Mouse (Mus musculus): Measurements from ENCODE around the gene Mamdc4. TPM values are rescaled to one million over a fixed set of nuclear protein-coding genes. Genes with fewer than 3 reads are reported as not detected.

Gene Mamdc4
- 2.6 TPM for polyA plus RNA-seq (2015; fragmentation: Illumina TruSeq; extraction: RNeasy Lipid Tissue Mini Kit (QIAGEN cat#74804); ENCODE audit: insufficient read depth, low read depth, low replicate concordance)

DNA sequence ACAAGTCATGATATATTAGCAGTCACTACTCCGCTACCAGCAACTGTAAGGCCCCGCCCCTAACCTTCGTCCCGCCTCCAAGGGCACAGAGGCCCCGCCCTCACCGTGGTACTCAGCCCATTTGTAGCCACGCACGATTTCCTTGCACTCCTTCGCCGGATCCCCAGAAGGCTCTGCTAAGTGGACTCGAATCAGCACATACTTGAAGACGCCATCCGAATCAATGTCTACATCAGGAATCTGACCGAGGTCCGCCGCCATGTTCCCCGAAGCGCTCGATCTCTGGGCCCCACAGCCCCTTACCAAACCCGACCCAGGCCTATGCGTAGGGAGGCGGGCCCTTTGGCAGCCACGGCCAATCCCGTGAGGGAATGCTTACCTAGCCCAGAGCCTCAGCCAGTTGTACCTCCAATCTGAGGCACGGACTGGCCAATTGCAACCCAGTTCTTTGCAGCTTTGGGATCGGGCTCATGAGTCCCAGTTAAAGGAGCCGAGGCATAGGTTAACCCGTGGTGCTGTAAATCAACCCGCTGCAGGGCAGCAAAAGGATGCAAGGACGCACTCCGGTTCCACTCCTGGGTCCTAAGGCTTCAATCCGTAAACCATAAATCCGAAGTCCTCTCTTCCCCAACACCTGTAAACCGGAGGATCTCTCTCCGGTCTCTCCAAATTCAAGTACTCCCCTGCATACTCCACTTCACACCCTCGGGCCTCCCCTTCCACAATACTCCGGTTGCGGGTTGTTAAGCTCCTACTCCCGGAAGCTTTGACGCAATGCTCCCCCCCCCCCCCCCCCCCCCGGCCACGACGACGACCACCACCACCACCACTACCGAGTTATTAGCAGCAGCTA lies at the start of gene Mamdc4, which contains the start of gene Phpt1:
Gene Mamdc4, minus strand, starts transcription at position 267 of the 853 bp plus-strand sequence.
Gene Phpt1, minus strand, starts transcription at position 646 of the 853 bp plus-strand sequence.

DNA sequence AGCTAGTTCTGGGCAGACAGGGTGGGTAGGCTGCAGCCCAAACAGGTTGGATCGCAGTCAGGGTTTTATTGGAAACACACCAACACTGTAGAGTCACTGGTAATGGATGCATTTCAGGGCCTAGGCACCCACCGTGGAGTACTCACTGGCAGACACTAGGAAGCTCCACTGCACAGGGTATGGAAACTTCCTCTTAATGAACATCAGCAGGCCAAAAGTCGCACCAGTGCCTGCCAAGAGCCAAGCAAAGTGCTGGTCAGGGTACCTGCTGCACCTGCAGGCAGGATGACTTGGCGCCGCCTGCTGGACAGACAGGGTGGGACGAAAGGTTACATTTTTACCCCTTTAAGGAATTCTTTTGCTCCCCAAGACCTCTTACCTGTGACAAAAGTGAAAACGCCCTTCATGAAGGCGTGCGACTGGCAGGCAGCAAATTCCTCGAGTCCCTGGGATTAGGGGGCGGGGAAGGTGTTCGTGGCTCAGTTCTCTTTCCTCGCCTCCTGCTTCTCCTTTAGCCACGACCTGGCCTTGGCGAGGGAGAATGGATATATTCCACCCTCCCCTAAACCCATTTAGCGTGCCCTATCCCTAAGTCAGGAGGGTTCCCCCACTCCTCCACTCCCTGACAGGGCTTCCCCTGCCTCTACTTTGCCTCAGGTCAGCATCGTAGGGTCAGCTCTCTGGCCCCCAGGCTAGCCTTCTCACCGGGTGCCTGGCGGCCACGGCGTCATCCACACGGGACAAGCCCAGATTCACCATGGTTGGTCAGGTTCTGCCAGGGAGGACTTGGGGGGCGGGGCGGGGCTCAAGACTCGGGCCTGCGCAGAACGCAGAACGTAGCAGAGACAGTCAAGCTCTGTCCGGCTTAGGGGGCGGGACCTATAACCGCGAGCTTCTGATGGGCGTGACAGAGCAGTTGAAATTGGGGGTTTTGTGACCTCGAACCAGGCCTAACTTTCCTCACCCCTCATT lies 46.9 kb upstream of the Mamdc4 start, which contains the start of gene Tmem141:
Gene Tmem141, minus strand, starts transcription at position 777 of the 972 bp plus-strand sequence.

DNA sequence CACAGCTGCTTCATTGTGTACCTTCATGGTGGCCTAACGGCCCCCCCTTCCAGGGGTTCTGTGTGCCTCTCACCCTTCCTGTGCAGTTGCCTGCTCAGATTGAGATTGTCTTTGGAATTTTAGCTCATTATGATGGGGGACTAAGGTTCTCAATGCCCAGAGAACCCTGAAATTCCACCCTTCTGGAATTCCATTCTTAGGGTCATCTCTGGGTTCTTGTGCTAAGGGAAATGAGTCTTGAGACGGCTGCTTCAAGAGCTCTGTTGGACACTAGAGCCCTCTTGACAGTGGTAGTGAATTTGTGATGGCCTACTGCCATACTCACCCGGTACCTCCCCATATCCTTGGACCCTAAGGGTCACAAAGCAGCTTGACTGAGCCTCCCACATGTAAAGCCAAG lies 42.9 kb upstream of the Mamdc4 start, which contains the start of gene Ccdc183:
Gene Ccdc183, minus strand, starts transcription at position 101 of the 400 bp plus-strand sequence.

DNA sequence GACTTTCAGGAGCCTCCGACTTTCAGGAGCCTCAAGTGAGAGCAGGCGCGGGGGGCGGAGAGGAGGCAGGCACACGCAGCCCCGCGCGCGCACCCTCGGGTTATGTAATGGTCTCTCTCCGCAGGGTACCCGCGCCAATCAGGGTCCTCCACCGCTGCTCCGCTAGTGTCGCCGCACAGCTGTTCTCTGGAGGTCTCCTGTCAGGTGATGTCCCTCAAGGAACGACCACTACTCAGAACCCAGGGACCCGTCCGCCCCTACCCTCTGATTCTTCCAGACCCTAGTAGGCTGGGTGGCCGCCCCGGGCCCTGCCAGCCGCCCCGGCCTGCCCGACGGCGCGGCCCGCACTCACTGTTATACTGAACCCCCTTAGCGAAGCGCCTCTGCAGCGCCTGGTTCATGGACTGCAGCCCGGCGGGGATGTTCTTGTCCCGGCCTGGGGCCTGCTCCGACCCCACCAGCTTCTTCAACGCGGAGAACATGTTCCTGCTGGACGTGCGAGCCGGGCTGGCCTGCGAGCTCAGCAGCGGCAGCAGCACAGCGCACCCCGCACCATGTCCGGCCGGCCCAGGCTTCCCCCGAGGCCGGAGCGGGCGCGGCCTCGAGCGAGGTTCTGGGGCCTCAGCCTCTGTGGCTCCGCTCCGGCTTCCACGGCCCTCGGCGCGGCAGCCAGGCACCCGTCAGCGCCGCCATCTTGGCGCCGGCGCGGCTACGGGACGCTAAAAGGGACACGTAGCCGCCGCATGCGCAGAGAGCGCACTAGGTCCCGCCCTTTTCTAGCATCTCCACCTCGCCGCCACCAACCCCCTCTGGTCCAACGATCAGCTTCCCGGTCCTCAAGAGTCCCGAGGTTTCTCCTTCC lies 33.3 kb upstream of the Mamdc4 start, which contains the start of gene Rabl6:
Gene Rabl6, minus strand, starts transcription at position 761 of the 862 bp plus-strand sequence.

DNA sequence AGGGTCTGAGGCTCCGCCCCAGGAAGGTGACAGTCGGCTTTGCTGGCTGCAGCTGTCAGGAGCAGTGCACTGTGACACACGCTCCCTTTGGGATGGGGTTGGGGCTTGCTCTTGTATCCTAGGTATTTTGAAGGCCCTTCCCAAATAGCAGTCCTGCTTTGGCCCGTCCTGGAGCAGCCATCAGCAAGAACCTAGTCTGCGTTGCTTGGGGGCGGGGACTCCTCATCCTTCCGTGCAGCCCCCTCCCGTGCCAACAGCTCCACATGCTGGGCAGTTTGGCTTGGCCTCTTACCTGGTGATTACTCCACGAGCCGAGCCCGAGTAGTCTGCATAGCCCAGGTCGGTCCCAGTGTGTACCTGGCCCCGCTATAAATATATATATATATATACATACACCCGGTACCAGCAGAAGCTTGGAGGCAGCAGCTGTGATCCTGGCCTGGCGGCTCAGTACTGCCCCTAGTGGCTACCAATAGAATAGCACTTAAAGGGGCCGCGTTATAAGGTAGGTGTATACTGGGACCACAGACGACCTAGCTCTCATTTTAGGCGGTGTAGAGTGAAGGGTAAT lies 6.7 kb upstream of the Mamdc4 start, which contains the start of gene Ajm1:
Gene Ajm1, minus strand, starts transcription at position 464 of the 571 bp plus-strand sequence.

DNA sequence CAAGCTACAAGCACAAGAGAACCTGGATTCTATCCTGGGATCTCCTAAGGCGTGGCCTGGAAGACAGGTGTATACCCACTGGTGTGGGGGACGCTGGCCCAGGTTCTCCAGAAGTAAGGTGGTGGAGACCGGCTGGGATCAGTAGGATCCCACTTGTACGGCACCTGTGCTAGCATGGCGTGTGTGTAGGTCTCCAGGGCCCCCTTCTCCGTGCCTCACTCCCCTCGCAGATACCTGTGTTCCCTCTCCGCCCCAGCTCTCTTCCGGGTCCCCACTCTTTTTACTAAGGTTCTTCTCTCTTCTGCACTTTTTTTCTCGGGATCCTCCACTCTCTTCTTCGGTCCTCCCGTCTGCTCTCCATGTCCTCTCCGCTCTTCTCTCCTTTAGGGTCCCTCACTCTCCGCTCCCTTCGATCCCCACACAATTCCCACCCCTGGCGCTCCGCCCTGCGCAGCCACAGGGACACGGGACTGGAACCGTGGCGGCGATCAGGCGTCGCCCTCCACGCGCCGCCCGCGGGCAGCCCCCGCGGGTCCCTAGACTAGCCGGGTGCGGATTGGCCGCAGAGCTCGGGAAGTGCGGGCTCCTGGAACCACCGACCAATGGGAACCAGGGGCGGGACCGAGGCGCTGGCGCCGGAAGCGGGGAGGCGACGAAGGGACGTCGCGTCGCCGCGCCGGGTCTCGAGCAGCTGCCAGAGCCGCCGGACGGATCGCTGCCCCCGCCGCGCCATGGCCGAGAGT lies 17.3 kb downstream of the Mamdc4 start, which contains the start of gene Edf1:
Gene Edf1, plus strand, starts transcription at position 627 of the 743 bp plus-strand sequence.

DNA sequence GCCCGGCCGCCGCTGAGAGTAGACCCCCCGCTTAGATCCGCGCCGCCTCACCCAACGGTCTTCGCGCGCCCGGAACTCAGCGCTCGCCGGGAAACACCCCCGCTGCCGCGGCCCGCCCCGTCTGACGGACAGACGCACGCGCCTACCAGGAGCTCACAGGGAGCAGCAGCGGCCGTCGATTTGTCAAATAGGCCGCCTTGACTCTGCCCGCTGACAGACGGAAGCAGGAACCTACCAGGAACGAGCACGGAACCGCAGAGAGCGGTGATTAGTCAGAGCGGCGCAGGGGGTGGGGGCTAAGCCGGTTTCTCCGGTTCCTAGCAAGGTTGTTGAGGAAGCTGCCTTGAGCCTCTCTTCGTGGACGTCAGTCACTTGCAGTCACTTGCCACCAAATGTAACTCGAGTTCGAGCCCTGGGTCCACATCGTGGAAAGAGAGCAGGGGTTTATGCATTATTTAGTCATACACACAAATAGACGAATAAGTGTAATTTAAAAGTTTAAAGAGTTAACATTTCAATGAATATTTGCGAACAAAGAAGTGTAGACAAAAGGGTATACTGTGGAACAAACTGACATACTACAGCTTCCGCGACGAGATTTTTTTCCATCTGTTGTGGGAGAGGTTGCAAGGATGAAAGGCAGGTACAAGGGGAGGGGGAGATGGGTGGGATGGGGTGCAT lies 27.7 kb downstream of the Mamdc4 start, which contains the start of gene Traf2:
Gene Traf2, minus strand, starts transcription at position 130 of the 681 bp plus-strand sequence.

Other genes with a start within 250 kb of the Mamdc4 start
- gene Man1b1, start 242.5 kb downstream of the Mamdc4 start, polyA plus RNA-seq (2015; fragmentation: Illumina TruSeq; extraction: RNeasy Lipid Tissue Mini Kit (QIAGEN cat#74804); ENCODE audit: insufficient read depth, low read depth, low replicate concordance) = 12.2 TPM
- 24.6 TPM for gene Dpp7, start 218.5 kb downstream of the Mamdc4 start, polyA plus RNA-seq (2015; fragmentation: Illumina TruSeq; extraction: RNeasy Lipid Tissue Mini Kit (QIAGEN cat#74804); ENCODE audit: insufficient read depth, low read depth, low replicate concordance)
- gene Uap1l1, start 209.2 kb downstream of the Mamdc4 start, polyA plus RNA-seq (2015; fragmentation: Illumina TruSeq; extraction: RNeasy Lipid Tissue Mini Kit (QIAGEN cat#74804); ENCODE audit: insufficient read depth, low read depth, low replicate concordance) = 18.7 TPM
- not detected for gene Sapcd2, start 202.5 kb downstream of the Mamdc4 start, polyA plus RNA-seq (2015; fragmentation: Illumina TruSeq; extraction: RNeasy Lipid Tissue Mini Kit (QIAGEN cat#74804); ENCODE audit: insufficient read depth, low read depth, low replicate concordance)
- gene Entpd2, start 179.0 kb downstream of the Mamdc4 start, polyA plus RNA-seq (2015; fragmentation: Illumina TruSeq; extraction: RNeasy Lipid Tissue Mini Kit (QIAGEN cat#74804); ENCODE audit: insufficient read depth, low read depth, low replicate concordance) = 16.2 TPM
- gene Npdc1, start 175.5 kb downstream of the Mamdc4 start, polyA plus RNA-seq (2015; fragmentation: Illumina TruSeq; extraction: RNeasy Lipid Tissue Mini Kit (QIAGEN cat#74804); ENCODE audit: insufficient read depth, low read depth, low replicate concordance) = 96.2 TPM
- gene Fut7, start 151.6 kb downstream of the Mamdc4 start, polyA plus RNA-seq (2015; fragmentation: Illumina TruSeq; extraction: RNeasy Lipid Tissue Mini Kit (QIAGEN cat#74804); ENCODE audit: insufficient read depth, low read depth, low replicate concordance) = not detected
- gene Abca2, start 146.1 kb downstream of the Mamdc4 start, polyA plus RNA-seq (2015; fragmentation: Illumina TruSeq; extraction: RNeasy Lipid Tissue Mini Kit (QIAGEN cat#74804); ENCODE audit: insufficient read depth, low read depth, low replicate concordance) = 12.8 TPM
- not detected for gene Clic3, start 118.0 kb downstream of the Mamdc4 start, polyA plus RNA-seq (2015; fragmentation: Illumina TruSeq; extraction: RNeasy Lipid Tissue Mini Kit (QIAGEN cat#74804); ENCODE audit: insufficient read depth, low read depth, low replicate concordance)
- 43.3 TPM for gene Paxx, start 113.8 kb downstream of the Mamdc4 start, polyA plus RNA-seq (2015; fragmentation: Illumina TruSeq; extraction: RNeasy Lipid Tissue Mini Kit (QIAGEN cat#74804); ENCODE audit: insufficient read depth, low read depth, low replicate concordance)
- gene Ptgds, start 104.8 kb downstream of the Mamdc4 start, polyA plus RNA-seq (2015; fragmentation: Illumina TruSeq; extraction: RNeasy Lipid Tissue Mini Kit (QIAGEN cat#74804); ENCODE audit: insufficient read depth, low read depth, low replicate concordance) = 2.9 TPM
- gene Lcn12, start 80.9 kb downstream of the Mamdc4 start, polyA plus RNA-seq (2015; fragmentation: Illumina TruSeq; extraction: RNeasy Lipid Tissue Mini Kit (QIAGEN cat#74804); ENCODE audit: insufficient read depth, low read depth, low replicate concordance) = not detected
- gene Fbxw5, start 74.1 kb downstream of the Mamdc4 start, polyA plus RNA-seq (2015; fragmentation: Illumina TruSeq; extraction: RNeasy Lipid Tissue Mini Kit (QIAGEN cat#74804); ENCODE audit: insufficient read depth, low read depth, low replicate concordance) = 26.2 TPM
- gene C8g, start 73.1 kb downstream of the Mamdc4 start, polyA plus RNA-seq (2015; fragmentation: Illumina TruSeq; extraction: RNeasy Lipid Tissue Mini Kit (QIAGEN cat#74804); ENCODE audit: insufficient read depth, low read depth, low replicate concordance) = 1.0 TPM
- 5.1 TPM for gene Traf2, start 27.9 kb downstream of the Mamdc4 start, polyA plus RNA-seq (2015; fragmentation: Illumina TruSeq; extraction: RNeasy Lipid Tissue Mini Kit (QIAGEN cat#74804); ENCODE audit: insufficient read depth, low read depth, low replicate concordance)
- 66.9 TPM for gene Edf1, start 17.0 kb downstream of the Mamdc4 start, polyA plus RNA-seq (2015; fragmentation: Illumina TruSeq; extraction: RNeasy Lipid Tissue Mini Kit (QIAGEN cat#74804); ENCODE audit: insufficient read depth, low read depth, low replicate concordance)
- 9.9 TPM for gene Phpt1, start 379 bp upstream of the Mamdc4 start, polyA plus RNA-seq (2015; fragmentation: Illumina TruSeq; extraction: RNeasy Lipid Tissue Mini Kit (QIAGEN cat#74804); ENCODE audit: insufficient read depth, low read depth, low replicate concordance)
- 0.63 TPM for gene Ajm1, start 6.9 kb upstream of the Mamdc4 start, polyA plus RNA-seq (2015; fragmentation: Illumina TruSeq; extraction: RNeasy Lipid Tissue Mini Kit (QIAGEN cat#74804); ENCODE audit: insufficient read depth, low read depth, low replicate concordance)
- gene Rabl6, start 33.7 kb upstream of the Mamdc4 start, polyA plus RNA-seq (2015; fragmentation: Illumina TruSeq; extraction: RNeasy Lipid Tissue Mini Kit (QIAGEN cat#74804); ENCODE audit: insufficient read depth, low read depth, low replicate concordance) = 52.4 TPM
- gene Ccdc183, start 42.8 kb upstream of the Mamdc4 start, polyA plus RNA-seq (2015; fragmentation: Illumina TruSeq; extraction: RNeasy Lipid Tissue Mini Kit (QIAGEN cat#74804); ENCODE audit: insufficient read depth, low read depth, low replicate concordance) = not detected
- gene Tmem141, start 47.2 kb upstream of the Mamdc4 start, polyA plus RNA-seq (2015; fragmentation: Illumina TruSeq; extraction: RNeasy Lipid Tissue Mini Kit (QIAGEN cat#74804); ENCODE audit: insufficient read depth, low read depth, low replicate concordance) = 9.0 TPM
- 9.0 TPM for gene Fcna, start 53.2 kb upstream of the Mamdc4 start, polyA plus RNA-seq (2015; fragmentation: Illumina TruSeq; extraction: RNeasy Lipid Tissue Mini Kit (QIAGEN cat#74804); ENCODE audit: insufficient read depth, low read depth, low replicate concordance)
- gene Lcn8, start 78.3 kb upstream of the Mamdc4 start, polyA plus RNA-seq (2015; fragmentation: Illumina TruSeq; extraction: RNeasy Lipid Tissue Mini Kit (QIAGEN cat#74804); ENCODE audit: insufficient read depth, low read depth, low replicate concordance) = not detected
- not detected for gene Lcn5, start 83.1 kb upstream of the Mamdc4 start, polyA plus RNA-seq (2015; fragmentation: Illumina TruSeq; extraction: RNeasy Lipid Tissue Mini Kit (QIAGEN cat#74804); ENCODE audit: insufficient read depth, low read depth, low replicate concordance)
- gene Lcn6, start 101.9 kb upstream of the Mamdc4 start, polyA plus RNA-seq (2015; fragmentation: Illumina TruSeq; extraction: RNeasy Lipid Tissue Mini Kit (QIAGEN cat#74804); ENCODE audit: insufficient read depth, low read depth, low replicate concordance) = not detected
- gene Lcn10, start 107.9 kb upstream of the Mamdc4 start, polyA plus RNA-seq (2015; fragmentation: Illumina TruSeq; extraction: RNeasy Lipid Tissue Mini Kit (QIAGEN cat#74804); ENCODE audit: insufficient read depth, low read depth, low replicate concordance) = not detected
- gene Obp2a, start 125.2 kb upstream of the Mamdc4 start, polyA plus RNA-seq (2015; fragmentation: Illumina TruSeq; extraction: RNeasy Lipid Tissue Mini Kit (QIAGEN cat#74804); ENCODE audit: insufficient read depth, low read depth, low replicate concordance) = not detected
- 5.2 TPM for gene Bmyc, start 131.9 kb upstream of the Mamdc4 start, polyA plus RNA-seq (2015; fragmentation: Illumina TruSeq; extraction: RNeasy Lipid Tissue Mini Kit (QIAGEN cat#74804); ENCODE audit: insufficient read depth, low read depth, low replicate concordance)
- not detected for gene Obp2b, start 162.2 kb upstream of the Mamdc4 start, polyA plus RNA-seq (2015; fragmentation: Illumina TruSeq; extraction: RNeasy Lipid Tissue Mini Kit (QIAGEN cat#74804); ENCODE audit: insufficient read depth, low read depth, low replicate concordance)
- gene Lcn3, start 190.7 kb upstream of the Mamdc4 start, polyA plus RNA-seq (2015; fragmentation: Illumina TruSeq; extraction: RNeasy Lipid Tissue Mini Kit (QIAGEN cat#74804); ENCODE audit: insufficient read depth, low read depth, low replicate concordance) = not detected
- not detected for gene Lcn11, start 202.2 kb upstream of the Mamdc4 start, polyA plus RNA-seq (2015; fragmentation: Illumina TruSeq; extraction: RNeasy Lipid Tissue Mini Kit (QIAGEN cat#74804); ENCODE audit: insufficient read depth, low read depth, low replicate concordance)
- not detected for gene Gm13539, start 207.4 kb upstream of the Mamdc4 start, polyA plus RNA-seq (2015; fragmentation: Illumina TruSeq; extraction: RNeasy Lipid Tissue Mini Kit (QIAGEN cat#74804); ENCODE audit: insufficient read depth, low read depth, low replicate concordance)
- gene Glt6d1, start 241.0 kb upstream of the Mamdc4 start, polyA plus RNA-seq (2015; fragmentation: Illumina TruSeq; extraction: RNeasy Lipid Tissue Mini Kit (QIAGEN cat#74804); ENCODE audit: insufficient read depth, low read depth, low replicate concordance) = not detected
- not detected for gene Lcn9, start 248.3 kb upstream of the Mamdc4 start, polyA plus RNA-seq (2015; fragmentation: Illumina TruSeq; extraction: RNeasy Lipid Tissue Mini Kit (QIAGEN cat#74804); ENCODE audit: insufficient read depth, low read depth, low replicate concordance)

Data from pancreas, adult 10 weeks (tissue).